Mouse (Mus musculus): ENCODE results near the gene Tcf20.
A peak's percentile ranks its signal among the peaks of the same experiment; 100 is the strongest.

Gene Tcf20

GRCm38 (mm10) chr15:82992911-82993310, 5.2 kb upstream of the Tcf20 start:
- no peak for DNase-seq (ENCODE audit: extremely low spot score)

GRCm38 (mm10) chr15:82992079-82992783, 4.6 kb upstream of the Tcf20 start:
- no peak for DNase-seq (ENCODE audit: extremely low spot score)

GRCm38 (mm10) chr15:82989190-82989704, 1.6 kb upstream of the Tcf20 start:
- no peak for DNase-seq (ENCODE audit: extremely low spot score)

- peak; percentile 57 for DNase-seq (ENCODE audit: extremely low spot score)
Measured at GRCm38 (mm10) chr15:82987014-82987731, 499 bp downstream of the Tcf20 start.

- DNase-seq (ENCODE audit: extremely low spot score) = no peak
Measured at GRCm38 (mm10) chr15:82984574-82984973, 3.1 kb downstream of the Tcf20 start.

GRCm38 (mm10) chr15:82984097-82984496, 3.6 kb downstream of the Tcf20 start:
- DNase-seq (ENCODE audit: extremely low spot score) = no peak

- no peak for DNase-seq (ENCODE audit: extremely low spot score)
Measured at GRCm38 (mm10) chr15:82983416-82984026, 4.2 kb downstream of the Tcf20 start.

GRCm38 (mm10) chr15:82982724-82983415, 4.8 kb downstream of the Tcf20 start:
- no peak for DNase-seq (ENCODE audit: extremely low spot score)

GRCm38 (mm10) chr15:82981676-82982520, 5.8 kb downstream of the Tcf20 start:
- no peak for DNase-seq (ENCODE audit: extremely low spot score)

- no peak for DNase-seq (ENCODE audit: extremely low spot score)
Measured at GRCm38 (mm10) chr15:82979531-82979930, 8.1 kb downstream of the Tcf20 start.

- no peak for DNase-seq (ENCODE audit: extremely low spot score)
Measured at GRCm38 (mm10) chr15:82974471-82974870, 13.2 kb downstream of the Tcf20 start.

- no peak for DNase-seq (ENCODE audit: extremely low spot score)
Measured at GRCm38 (mm10) chr15:82969206-82969721, 18.4 kb downstream of the Tcf20 start.

- no peak for DNase-seq (ENCODE audit: extremely low spot score)
Measured at GRCm38 (mm10) chr15:82968449-82968848, 19.2 kb downstream of the Tcf20 start.

GRCm38 (mm10) chr15:82967947-82968346, 19.7 kb downstream of the Tcf20 start:
- DNase-seq (ENCODE audit: extremely low spot score) = no peak

GRCm38 (mm10) chr15:82964266-82964825, 23.3 kb downstream of the Tcf20 start:
- DNase-seq (ENCODE audit: extremely low spot score) = no peak

GRCm38 (mm10) chr15:82963556-82964156, 24.0 kb downstream of the Tcf20 start:
- DNase-seq (ENCODE audit: extremely low spot score) = no peak

GRCm38 (mm10) chr15:82963090-82963489, 24.6 kb downstream of the Tcf20 start:
- no peak for DNase-seq (ENCODE audit: extremely low spot score)

- DNase-seq (ENCODE audit: extremely low spot score) = no peak
Measured at GRCm38 (mm10) chr15:82962536-82962935, 25.1 kb downstream of the Tcf20 start.

GRCm38 (mm10) chr15:82960786-82961561, 26.7 kb downstream of the Tcf20 start:
- peak; percentile 67 for DNase-seq (ENCODE audit: extremely low spot score)
